Mouse (Mus musculus): Measurements from ENCODE around the gene Adprhl1.

GRCm38 (mm10) chr8:13200301-13201012 is 53.5 kb downstream of the Adprhl1 start, which contains the start of gene Grtp1:
- no peak for TF ChIP-seq POLR2A (IDR thresholded peaks at IDR 0.05; ENCODE audit: extremely low read depth, insufficient read depth, low read length)
- TF ChIP-seq CTCF (IDR thresholded peaks at IDR 0.05; ENCODE audit: extremely low read depth, insufficient read depth, low read length), result no peak

Data from cortical plate, adult 2 months (tissue).